Mouse (Mus musculus) ES-Bruce4 (cell line): ENCODE results near the gene Ldhd.

Experiments used
- CTCF ChIP-seq: IDR thresholded peaks from one replicate; pipeline ENCODE4 v1.8.1; 2011; ENCODE audit warnings: low read depth, low read length
- EP300 ChIP-seq: IDR thresholded peaks from 2 replicates; pipeline ENCODE4 v1.6.1; 2011; ENCODE audit warnings: low read depth, low read length; ENCODE audit not compliant: insufficient read depth
- POLR2A ChIP-seq: IDR thresholded peaks from one replicate; pipeline ENCODE4 v1.8.1; 2011; ENCODE audit warnings: low read length; ENCODE audit not compliant: insufficient read depth

- no peak for TF ChIP-seq EP300
- no peak for TF ChIP-seq CTCF
- no peak for TF ChIP-seq POLR2A
These were observed 50.9 kb downstream of the Ldhd start for GRCm38 (mm10) chr8:111579318-111579717.
